Mouse (Mus musculus): ENCODE measurements around the gene Mfsd4b3. TPM values are rescaled to one million over a fixed set of nuclear protein-coding genes. Genes with fewer than 3 reads are reported as not detected.

Gene Mfsd4b3
- polyA plus RNA-seq, 2 experiments from 2014 or later, result not detected

DNA sequence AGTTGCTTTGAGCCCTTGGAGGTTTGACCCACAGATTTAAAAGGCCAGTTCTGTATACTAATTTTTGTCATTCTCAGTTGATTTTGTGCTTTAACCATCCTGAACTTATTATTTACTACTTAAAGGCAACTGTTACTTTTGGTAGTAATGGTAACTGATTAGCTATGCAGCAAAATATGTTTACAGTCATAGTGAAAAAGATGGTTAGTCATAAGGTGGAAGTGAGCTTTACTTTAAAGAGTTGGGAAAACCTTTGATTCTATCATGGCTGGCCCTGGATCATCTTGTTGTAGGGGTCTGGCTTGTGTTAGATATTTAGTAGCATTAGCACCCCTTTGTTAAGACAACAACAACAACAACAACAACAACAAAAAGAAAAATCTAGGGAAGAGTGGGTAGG lies 47.3 kb downstream of the Mfsd4b3 start:
- no peak for ATAC-seq

DNA sequence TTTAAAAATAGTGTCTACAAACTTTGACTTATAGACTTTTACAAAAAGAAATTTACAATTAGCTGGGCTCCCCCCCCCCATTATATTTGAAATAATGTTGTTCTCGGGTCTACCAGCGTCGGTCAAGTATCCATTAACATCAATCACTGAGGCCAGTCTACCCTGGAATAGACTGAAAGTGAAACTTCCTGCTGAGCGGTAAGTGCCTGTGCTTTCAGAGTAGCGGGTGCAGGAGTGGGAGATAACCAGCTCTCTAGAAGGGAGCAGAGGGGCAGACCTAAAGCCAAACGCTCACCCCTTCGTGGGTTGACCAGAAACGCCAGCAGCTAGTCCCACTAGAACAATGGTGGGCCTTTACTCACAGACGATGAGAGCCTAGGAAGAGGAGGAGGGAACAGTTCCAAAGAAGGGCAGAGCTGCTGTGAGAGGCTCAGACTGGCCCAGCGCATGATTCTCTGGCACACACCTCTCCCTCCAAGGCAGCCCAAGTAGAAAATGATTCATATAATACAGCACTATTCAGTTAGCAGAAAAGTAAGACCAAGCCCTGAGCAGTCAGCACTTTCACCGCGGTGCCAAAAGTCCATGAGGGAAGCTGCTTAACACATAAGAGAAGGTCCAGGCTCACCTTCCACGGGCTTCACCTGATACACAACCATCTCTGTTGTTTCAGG lies 51.0 kb downstream of the Mfsd4b3 start:
- ATAC-seq, result peak; percentile 78

DNA sequence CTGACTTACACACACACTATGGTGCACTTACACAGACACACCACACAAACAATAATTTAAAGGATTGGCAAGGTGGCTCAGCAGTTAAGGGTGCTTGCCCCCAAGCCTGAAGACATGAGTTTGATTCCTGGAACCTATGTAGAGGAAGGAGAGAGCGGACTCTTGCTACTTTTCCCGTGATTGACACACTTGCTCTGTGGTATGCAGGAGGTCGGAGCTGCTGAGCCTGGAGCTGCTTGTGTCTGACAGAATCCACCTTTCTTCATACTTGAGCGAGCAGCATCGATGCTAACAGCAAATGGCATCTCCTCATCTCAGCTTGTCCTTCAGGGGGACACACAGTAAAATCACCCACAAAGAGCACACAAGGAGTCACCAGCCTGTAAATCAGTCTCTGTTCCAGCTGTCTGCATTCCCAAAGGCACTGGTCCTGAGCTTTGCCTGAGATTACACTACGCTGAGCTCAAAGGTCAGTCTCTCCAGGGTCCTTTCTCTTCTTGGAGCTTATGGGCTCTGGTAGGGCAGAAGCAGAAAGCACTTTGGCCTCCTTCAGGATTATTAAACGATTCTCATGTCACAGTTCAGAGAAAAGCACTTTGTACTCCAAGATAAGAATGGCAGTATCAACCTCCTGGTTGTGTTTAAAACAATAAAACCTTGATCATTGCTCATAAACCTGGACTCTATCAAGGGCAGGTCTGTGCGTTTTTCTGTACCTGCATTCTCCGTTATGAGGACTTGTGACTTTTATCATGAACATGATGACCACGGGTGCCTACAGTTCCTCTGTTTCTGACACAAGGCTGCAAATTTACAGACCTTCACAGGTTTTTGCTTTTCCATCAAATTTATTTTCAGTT lies 52.9 kb downstream of the Mfsd4b3 start:
- ATAC-seq, result no peak

DNA sequence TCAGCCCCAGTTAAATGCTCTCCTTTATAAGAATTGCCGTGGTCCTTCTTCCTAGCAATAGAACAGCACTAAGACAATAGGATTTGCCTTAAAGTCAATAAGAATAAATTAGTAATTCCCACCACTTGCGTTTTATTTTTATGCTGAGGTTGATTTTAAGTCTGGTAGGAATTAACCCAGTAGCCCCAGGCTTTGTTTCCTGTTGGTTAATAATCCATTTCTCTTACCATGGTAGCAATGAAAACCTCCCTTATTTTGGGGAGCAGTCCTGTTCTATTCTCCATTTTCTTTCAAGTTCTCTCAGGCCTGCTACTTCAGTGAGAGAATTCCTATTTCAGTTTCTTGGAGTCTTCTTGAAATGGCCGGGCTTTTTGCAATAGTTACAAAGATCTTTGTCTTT lies 55.8 kb downstream of the Mfsd4b3 start:
- ATAC-seq, result no peak

DNA sequence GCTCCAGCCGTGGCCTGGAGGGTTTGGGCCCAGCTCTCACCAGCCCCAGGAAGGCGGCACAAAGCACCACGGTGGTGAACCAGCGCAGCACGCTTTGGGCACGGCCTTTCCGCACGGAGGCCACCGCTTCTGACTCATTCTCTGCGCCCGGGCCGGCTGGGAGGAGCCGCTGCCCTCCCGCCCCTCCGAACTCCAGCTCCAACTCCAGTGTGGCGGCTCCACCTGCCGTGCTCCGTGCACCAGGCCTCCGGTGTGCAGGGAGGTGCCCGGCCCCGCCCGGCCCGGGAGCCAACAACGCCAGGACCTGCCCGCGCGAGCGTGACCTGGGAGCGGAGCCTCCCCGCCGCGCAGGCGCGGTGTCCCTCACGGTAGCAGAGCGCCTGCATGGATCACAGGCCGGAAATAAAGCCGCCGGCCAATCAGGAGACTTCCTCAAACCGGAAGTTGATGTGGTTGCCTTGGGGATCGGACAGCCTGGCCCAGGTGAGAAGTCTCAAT lies 61.0 kb downstream of the Mfsd4b3 start, which contains the start of gene Mfsd4b4:
Gene Mfsd4b4 (minus strand): TSS at position 365 of the 498 bp plus-strand sequence.
- ATAC-seq, result peak; percentile 92

Other genes with a start within 250 kb of the Mfsd4b3 start
- gene Rev3l, start 228.0 kb downstream of the Mfsd4b3 start, polyA plus RNA-seq (2017; shearing (Covaris generic)), result 10 to 100 TPM; 14.6 to 15.5 TPM
- 1 to 10 TPM; 2.3 to 2.4 TPM for gene Mfsd4b4, start 60.9 kb downstream of the Mfsd4b3 start, polyA plus RNA-seq (2017; shearing (Covaris generic))
- not detected for gene Mfsd4b2, start 33.2 kb downstream of the Mfsd4b3 start, polyA plus RNA-seq (2017; shearing (Covaris generic))
- gene Mfsd4b5, start 26.5 kb upstream of the Mfsd4b3 start, polyA plus RNA-seq (2017; shearing (Covaris generic)), result under 1 TPM in 1 of 2 experiments, not detected in 1; 0.47 TPM
- gene Mfsd4b1, start 65.1 kb upstream of the Mfsd4b3 start, polyA plus RNA-seq (2017; shearing (Covaris generic)), result not detected
- 1 to 10 TPM; 2.5 to 3.0 TPM for gene Slc16a10, start 182.1 kb upstream of the Mfsd4b3 start, polyA plus RNA-seq (2017; shearing (Covaris generic))